Mouse (Mus musculus) heart, adult 2 months (tissue): Measurements from ENCODE around the gene Bsg. TPM values are rescaled to one million over a fixed set of nuclear protein-coding genes. Genes with fewer than 3 reads are reported as not detected.

Experiments used
- DNase-seq, 2 experiments: peaks; one replicate each; pipeline ENCODE4 v3.0.0; 2021
- H3K27ac ChIP-seq: fragments of 200-600 bp; 2 replicates; pipeline ENCODE4 v1.8.1; 2022
- H3K27me3 ChIP-seq: fragments of 200-500 bp; 2 replicates; pipeline ENCODE4 v1.6.1; 2012; ENCODE audit warnings: mild to moderate bottlenecking, low read length, inconsistent platforms, mixed read lengths; ENCODE audit not compliant: control insufficient read depth, insufficient read depth
- H3K36me3 ChIP-seq: fragments of 200-500 bp; 2 replicates; pipeline ENCODE4 v1.6.1; 2012; ENCODE audit warnings: low read length, inconsistent platforms; ENCODE audit not compliant: control insufficient read depth, insufficient read depth
- H3K4me1 ChIP-seq: fragments of 200-500 bp; 2 replicates; pipeline ENCODE4 v1.6.1; 2011; ENCODE audit warnings: low read length; ENCODE audit not compliant: control insufficient read depth, insufficient read depth
- H3K4me3 ChIP-seq: fragments of 200-600 bp; 2 replicates; pipeline ENCODE4 v1.8.1; 2022
- H3K79me2 ChIP-seq: fragments of 200-500 bp; replicated peaks from 2 replicates; pipeline ENCODE4 v1.6.1; 2012; ENCODE audit warnings: mild to moderate bottlenecking, inconsistent platforms, low read length, moderate library complexity, mixed read lengths; ENCODE audit not compliant: control insufficient read depth, insufficient read depth
- H3K9ac ChIP-seq: fragments of 200-500 bp; 2 replicates; pipeline ENCODE4 v1.6.1; 2012; ENCODE audit warnings: low read depth, mild to moderate bottlenecking, control low read depth, inconsistent platforms, low read length, mixed read lengths
- CTCF ChIP-seq: fragments of 200-600 bp; IDR thresholded peaks from 2 replicates; pipeline ENCODE4 v1.8.1; 2022; ENCODE audit warnings: antibody characterized with exemption, mild to moderate bottlenecking, moderate library complexity
- EP300 ChIP-seq: fragments of 200-500 bp; IDR thresholded peaks from 2 replicates; pipeline ENCODE4 v1.6.1; 2011; ENCODE audit warnings: low read depth, low read length, control low read depth; ENCODE audit not compliant: insufficient read depth
- POLR2A ChIP-seq: fragments of 200-500 bp; IDR thresholded peaks from 2 replicates; pipeline ENCODE4 v1.6.1; 2011; ENCODE audit warnings: mild to moderate bottlenecking, low read depth, low read length, control low read depth; ENCODE audit not compliant: insufficient read depth
- WGBS: fragments of 180-500 bp; shearing (Covaris S2); methylation state at CpG from one replicate; pipeline ENCODE4 v1.1.7; 2018; 5-methylcytosine and 5-hydroxymethylcytosine counted together
- intact Hi-C: fragments of 180-260 bp; cut with DNase I; formaldehyde crosslinking; loops from one replicate; pipeline ENCODE4 v1.15.1; 2025
- polyA plus RNA-seq: library from polyadenylated mRNA; depleted of rRNA; stranded (reverse); fragments of >200 nt; gene quantifications from 2 replicates; pipeline ENCODE4 v1.2.3, GENCODE M21; 2012
- total RNA-seq, 2 experiments: library from RNA; stranded (reverse); gene quantifications; 2 replicates each; pipeline ENCODE4 v1.2.3; 2021

Bsg gene
- total and polyA plus RNA-seq, 3 experiments = 1,364 to 1,570 (median 1,491) TPM

GRCm38 (mm10) chr10:79691986-79692548 lies 12.2 kb upstream of the Bsg start:
- 92% methylated on average over 2 of the region's 2 CpGs for WGBS
- Histone ChIP-seq H3K36me3 (peaks cover 5% of the 10 kb centered on the region), H3K9ac (no peak overlapping the region), H3K79me2 (no peaks in the 10 kb centered on the region), H3K4me1 (peaks cover 14% of the 10 kb centered on the region), H3K27ac (no peak overlapping the region), H3K27me3 (no peaks in the 10 kb centered on the region), H3K4me3 (no peak overlapping the region)
- intact Hi-C loops = no loop called here
- DNase-seq = no peak
- TF ChIP-seq POLR2A (no peak), CTCF (no peak)

GRCm38 (mm10) chr10:79693580-79694378 lies 10.5 kb upstream of the Bsg start:
- DNase-seq = no peak
- TF ChIP-seq EP300 = no peak
- no peak for TF ChIP-seq POLR2A
- no peak for TF ChIP-seq CTCF
- H3K79me2 ChIP-seq = no peaks in the 10 kb centered on the region
- intact Hi-C loops = loop anchor here (2.0 kb wide), 1 partner anchor 95 kb away; no protein-coding TSS in a partner anchor
- no peaks in the 10 kb centered on the region for H3K36me3 ChIP-seq
- peak overlapping the region; percentile 85 for H3K27ac ChIP-seq
- H3K4me3 ChIP-seq = no peak overlapping the region
- no peaks in the 10 kb centered on the region for H3K27me3 ChIP-seq
- 55% methylated on average over 12 of the region's 12 CpGs for WGBS
- peaks cover 13% of the 10 kb centered on the region for H3K4me1 ChIP-seq
- peak overlapping the region; percentile 24; the same call in 1 of the 2 replicates for H3K9ac ChIP-seq

GRCm38 (mm10) chr10:79694379-79694655 lies 10.0 kb upstream of the Bsg start:
- H3K79me2 ChIP-seq = no peaks in the 10 kb centered on the region
- H3K27ac ChIP-seq = peak overlapping the region; percentile 85
- no peaks in the 10 kb centered on the region for H3K27me3 ChIP-seq
- intact Hi-C loops = loop anchor here (2.0 kb wide), 1 partner anchor 94 kb away; no protein-coding TSS in a partner anchor
- 56% methylated on average over 6 of the region's 6 CpGs for WGBS
- H3K4me1 ChIP-seq = peaks cover 13% of the 10 kb centered on the region
- DNase-seq = no peak
- H3K9ac ChIP-seq = peak overlapping the region; percentile 27
- no peaks in the 10 kb centered on the region for H3K36me3 ChIP-seq
- no peak overlapping the region for H3K4me3 ChIP-seq
- TF ChIP-seq CTCF = no peak
- no peak for TF ChIP-seq POLR2A
- no peak for TF ChIP-seq EP300

GRCm38 (mm10) chr10:79695231-79696128 lies 8.8 kb upstream of the Bsg start:
- intact Hi-C loops = loop anchor here (2.0 kb wide), 1 partner anchor 93 kb away; no protein-coding TSS in a partner anchor
- H3K9ac ChIP-seq = no peak overlapping the region
- 26% methylated on average over 13 of the region's 13 CpGs for WGBS

GRCm38 (mm10) chr10:79696129-79696651 lies 8.1 kb upstream of the Bsg start:
- Histone ChIP-seq H3K36me3 (no peaks in the 10 kb centered on the region), H3K4me1 (peaks cover 15% of the 10 kb centered on the region), H3K4me3 (no peak overlapping the region), H3K27me3 (no peaks in the 10 kb centered on the region), H3K9ac (no peak overlapping the region), H3K27ac (peak overlapping the region; percentile 85), H3K79me2 (no peaks in the 10 kb centered on the region)
- peak in 1 of 2 experiments; percentile 60 for DNase-seq
- WGBS = 24% methylated on average over 9 of the region's 9 CpGs
- intact Hi-C loops = no loop called here
- TF ChIP-seq EP300 (no peak), CTCF (no peak), POLR2A (no peak)

More at GRCm38 (mm10) chr10:79695231-79696128, 8.8 kb upstream of the Bsg start:
- H3K27me3 ChIP-seq = no peaks in the 10 kb centered on the region
- H3K4me1 ChIP-seq = peaks cover 13% of the 10 kb centered on the region
- H3K36me3 ChIP-seq = no peaks in the 10 kb centered on the region
- peak; percentile 85 to 86 for DNase-seq
- H3K4me3 ChIP-seq = no peak overlapping the region
- peak overlapping the region; percentile 85 for H3K27ac ChIP-seq
- H3K79me2 ChIP-seq = no peaks in the 10 kb centered on the region
- TF ChIP-seq EP300 = peak; percentile 95
- TF ChIP-seq POLR2A = peak; percentile 43; the same call in 1 of the 2 replicates
- peak; percentile 93 for TF ChIP-seq CTCF
